Mouse (Mus musculus) left cerebral cortex, postnatal 14 days (tissue): ENCODE data around the gene Dnm3. TPM values are rescaled to one million over a fixed set of nuclear protein-coding genes. Genes with fewer than 3 reads are reported as not detected.

ENCODE experiments used
- DNase-seq, 2 experiments: peaks; one replicate each; pipeline ENCODE4 v3.0.0; 2021 to 2022; ENCODE audit warnings: low spot score in 2 of 2, mixed read lengths in 1 of 2
- intact Hi-C: fragments of 180-260 bp; cut with DNase I; formaldehyde crosslinking; loops from one replicate; pipeline ENCODE4 v1.15.1; 2025
- total RNA-seq, 2 experiments: library from RNA; stranded (reverse); gene quantifications; 2 replicates each; pipeline ENCODE4 v1.2.3; 2021

Gene Dnm3
- total RNA-seq, 2 experiments from 2014 or later, result 78.1 to 80.3 TPM

- intact Hi-C loops, result no loop called here
- no peak for DNase-seq
Measured at GRCm38 (mm10) chr1:162147554-162147953, 330.3 kb downstream of the Dnm3 start.

DNA sequence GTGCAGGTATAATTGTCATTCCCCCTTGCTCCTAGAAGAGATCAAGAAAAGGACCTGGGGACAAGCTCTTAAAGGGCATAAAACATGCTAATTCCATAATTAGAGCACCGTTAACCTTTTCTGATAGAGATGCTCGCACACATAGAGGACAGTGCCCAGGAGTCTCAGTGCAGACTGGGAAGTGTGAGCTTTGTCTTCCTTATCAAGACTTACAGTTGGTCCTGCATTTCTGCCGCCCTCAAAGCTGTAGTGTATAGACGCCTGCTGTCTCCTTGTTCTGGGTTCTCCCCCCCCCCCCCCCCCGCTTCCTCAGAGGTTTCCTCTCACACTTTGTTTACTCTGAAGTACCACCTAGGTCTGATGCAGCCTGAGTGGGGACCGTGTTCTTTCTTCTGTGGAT lies 332.1 kb downstream of the Dnm3 start:
- no peak for DNase-seq
- intact Hi-C loops, result no loop called here

GRCm38 (mm10) chr1:162144992-162145391 lies 332.8 kb downstream of the Dnm3 start:
- intact Hi-C loops, result no loop called here
- no peak for DNase-seq

DNA sequence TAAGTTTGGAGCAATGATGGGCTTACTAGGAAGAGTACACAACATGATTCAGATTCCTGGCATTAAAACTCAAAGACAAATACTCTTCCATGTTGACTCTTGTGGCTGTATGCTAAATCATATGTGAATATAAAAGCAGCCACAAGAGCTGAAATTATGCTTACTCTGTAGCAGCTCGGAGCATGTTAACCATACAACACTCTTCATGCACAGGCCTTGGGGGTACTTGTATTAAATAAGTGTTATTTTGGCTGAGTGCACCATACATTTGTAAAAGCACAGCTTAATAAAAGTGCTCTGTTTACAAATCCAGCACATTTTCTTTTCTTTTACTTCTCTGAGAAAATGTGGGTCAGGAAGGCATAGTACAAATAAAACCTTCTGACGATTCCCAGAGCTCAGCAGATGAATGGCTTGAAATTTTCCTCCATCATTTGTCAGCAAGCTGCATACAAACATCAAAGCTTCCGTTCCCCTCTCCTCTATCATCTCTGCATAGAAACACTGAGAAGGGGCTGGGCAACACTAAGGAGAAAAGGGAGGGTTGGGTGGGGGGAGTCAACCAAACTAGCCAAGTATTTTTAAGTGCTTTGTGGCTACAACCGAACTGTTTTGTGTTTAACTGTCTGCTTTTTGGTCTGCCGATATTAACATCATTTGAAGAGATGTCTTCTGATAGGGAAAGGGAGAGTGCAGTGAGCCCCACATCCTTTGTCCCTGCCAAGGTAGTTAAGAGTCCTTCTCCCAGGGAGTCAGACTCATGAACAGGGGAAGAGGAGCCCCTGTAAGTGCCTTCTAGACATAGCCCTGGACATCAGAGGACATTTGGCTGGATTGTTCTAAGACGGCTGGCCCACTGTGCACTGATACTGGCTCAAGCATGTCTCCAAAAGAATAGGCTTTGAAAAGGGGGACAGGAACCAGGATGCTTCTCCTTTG lies 333.6 kb downstream of the Dnm3 start:
- intact Hi-C loops, result no loop called here
- DNase-seq, result no peak

DNA sequence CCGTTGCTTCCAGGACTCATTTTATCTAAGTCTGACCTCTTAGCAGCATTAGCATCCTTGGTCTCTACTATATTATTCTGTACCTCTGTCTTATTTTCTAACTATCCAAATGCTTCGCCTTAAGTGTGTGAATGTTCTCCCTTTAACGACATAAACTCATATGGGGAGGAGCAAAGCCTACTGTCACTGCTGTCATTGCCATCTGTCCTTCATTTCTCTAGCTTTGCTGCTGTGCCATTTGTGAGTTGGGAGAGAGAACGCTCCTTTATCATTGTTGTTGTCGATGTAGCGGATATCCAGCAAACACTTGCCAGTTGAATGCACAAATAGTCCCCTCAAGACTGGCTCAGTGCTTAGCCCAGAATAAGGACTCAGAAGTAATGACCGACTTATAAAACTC lies 335.5 kb downstream of the Dnm3 start:
- intact Hi-C loops, result no loop called here
- DNase-seq, result no peak

GRCm38 (mm10) chr1:162136328-162136727 lies 341.5 kb downstream of the Dnm3 start:
- no peak for DNase-seq
- intact Hi-C loops, result no loop called here

DNA sequence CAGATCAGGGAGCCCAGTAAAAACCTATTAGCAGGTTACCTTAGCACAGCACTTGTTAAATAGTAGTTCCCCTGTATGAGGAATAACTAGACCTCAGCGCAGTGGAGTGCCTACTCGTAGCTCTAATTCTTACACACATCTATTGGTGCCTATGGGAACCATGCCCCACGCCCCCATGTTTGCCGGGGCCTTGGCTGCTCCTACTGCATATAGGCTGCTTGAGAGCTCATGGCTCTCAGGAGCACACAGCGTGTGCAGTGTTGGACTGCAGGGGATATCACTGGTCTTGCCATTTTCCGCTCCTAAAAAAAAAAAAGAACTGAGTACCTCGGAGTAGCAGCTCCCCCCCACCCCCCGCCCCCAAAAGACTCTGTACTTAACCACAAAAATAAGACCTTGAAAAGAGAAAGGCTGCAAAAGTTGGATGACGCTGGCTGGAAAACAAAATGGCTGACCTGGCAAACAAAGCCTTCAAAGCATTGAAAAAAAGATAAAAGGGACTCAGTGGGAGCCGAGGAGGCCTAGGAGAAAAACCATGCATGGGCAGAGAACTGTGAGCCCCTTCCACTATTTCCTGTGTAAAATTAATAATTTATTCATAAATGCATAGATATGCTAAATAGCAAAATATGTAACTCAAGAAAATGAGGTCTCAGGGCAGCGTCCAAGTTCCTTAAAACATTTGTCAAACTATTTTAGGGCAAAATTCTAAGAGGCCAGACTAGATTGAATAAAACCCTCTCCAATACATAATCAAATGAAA lies 342.2 kb downstream of the Dnm3 start:
- no peak for DNase-seq
- intact Hi-C loops, result no loop called here

- intact Hi-C loops, result no loop called here
- no peak for DNase-seq
Measured at GRCm38 (mm10) chr1:162134651-162135066, 343.2 kb downstream of the Dnm3 start.

GRCm38 (mm10) chr1:162132908-162133641 lies 344.8 kb downstream of the Dnm3 start:
- intact Hi-C loops, result no loop called here
- DNase-seq, result no peak

GRCm38 (mm10) chr1:162126856-162127792 lies 350.7 kb downstream of the Dnm3 start:
- DNase-seq, result no peak
- intact Hi-C loops, result no loop called here

- no peak for DNase-seq
- intact Hi-C loops, result no loop called here
Measured at GRCm38 (mm10) chr1:162124396-162124795, 353.4 kb downstream of the Dnm3 start.

GRCm38 (mm10) chr1:162121441-162122200 lies 356.2 kb downstream of the Dnm3 start:
- no peak for DNase-seq
- intact Hi-C loops, result no loop called here

- intact Hi-C loops, result no loop called here
- DNase-seq, result no peak
Measured at GRCm38 (mm10) chr1:162109437-162109813, 368.4 kb downstream of the Dnm3 start.

DNA sequence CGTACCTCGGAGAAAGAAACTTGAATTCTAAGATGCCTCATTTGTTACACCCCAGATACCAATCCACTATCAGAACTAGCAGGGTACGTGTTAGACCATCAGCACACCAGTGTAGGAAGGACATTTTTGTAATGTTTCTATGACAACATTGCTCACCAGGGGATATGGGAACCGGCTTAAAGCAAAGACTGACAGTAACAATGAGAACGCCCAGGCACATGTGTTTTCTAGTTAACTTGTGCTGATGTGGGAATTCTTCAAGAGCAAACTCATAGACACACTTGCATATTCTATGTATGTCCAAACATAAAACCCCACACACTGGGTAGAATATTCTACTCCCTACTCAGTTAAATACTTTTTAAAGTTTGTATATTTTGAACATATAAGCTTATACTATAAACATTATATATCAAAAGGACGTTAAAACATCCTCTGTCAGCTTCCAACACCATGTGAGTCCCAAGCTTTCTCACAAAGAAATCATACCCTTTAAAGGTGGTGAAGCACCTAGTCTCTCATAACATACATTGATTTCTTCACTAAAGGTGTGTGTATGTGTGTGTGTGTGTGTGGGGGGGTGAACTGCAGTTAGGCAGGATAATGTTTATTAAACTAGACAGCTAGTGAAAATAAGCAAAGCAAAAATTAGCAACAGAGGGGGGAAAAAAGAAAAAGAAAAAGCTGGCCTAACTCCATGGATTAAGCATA lies 369.0 kb downstream of the Dnm3 start:
- peak in 1 of 2 experiments; percentile 31 for DNase-seq
- intact Hi-C loops, result no loop called here

DNA sequence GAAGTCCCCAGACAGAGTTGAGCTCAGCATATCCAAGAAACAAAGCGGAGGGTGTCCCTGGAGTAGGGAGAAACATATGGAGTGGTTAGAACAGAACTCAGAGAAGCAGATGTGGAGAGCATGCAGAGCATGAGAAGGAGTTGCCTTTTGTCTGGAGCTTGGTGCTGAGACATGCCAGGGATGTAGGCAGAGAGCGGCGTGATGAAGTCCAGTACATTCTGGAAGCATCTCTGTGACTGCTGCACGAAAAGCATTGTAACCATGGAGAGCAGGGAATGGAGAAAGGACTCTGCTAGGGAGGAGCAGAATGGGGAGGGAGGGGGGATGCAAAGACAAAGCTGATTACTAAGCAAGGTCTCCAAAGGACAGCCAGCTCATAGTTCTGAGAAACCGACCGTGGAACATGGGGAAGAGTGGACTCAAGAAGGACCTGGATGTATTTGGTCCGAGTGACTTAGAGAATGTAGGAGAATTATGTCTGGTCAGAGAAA lies 369.6 kb downstream of the Dnm3 start:
- peak; percentile 49 to 70 for DNase-seq
- intact Hi-C loops, result no loop called here

DNA sequence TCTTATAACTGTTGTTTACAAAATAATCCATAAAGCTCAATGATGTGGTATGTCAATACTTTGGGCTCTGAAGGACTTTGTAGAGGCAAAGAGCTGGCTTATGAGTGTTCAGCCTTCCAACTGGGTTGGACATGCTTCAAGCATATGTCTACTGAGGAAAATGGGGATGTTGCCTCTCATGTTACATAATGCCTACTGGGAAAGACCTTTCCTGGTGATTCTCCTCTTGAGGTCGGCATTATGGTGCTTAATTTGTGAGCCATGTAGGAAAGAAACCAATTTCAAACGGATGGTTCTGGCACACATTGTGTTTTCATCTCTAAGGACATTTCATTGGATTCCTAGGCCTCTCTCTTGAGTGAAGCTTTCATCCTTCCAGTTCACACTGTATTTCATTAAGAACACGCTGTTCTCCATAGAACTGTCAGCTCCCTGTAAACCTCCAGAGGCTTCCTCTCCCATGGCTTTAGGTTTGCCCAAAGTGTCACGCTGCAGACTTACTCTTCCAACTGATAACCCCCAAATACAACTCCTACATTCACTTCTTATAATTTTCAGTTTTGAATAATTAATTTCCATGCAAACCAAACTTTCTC lies 370.7 kb downstream of the Dnm3 start:
- intact Hi-C loops, result no loop called here
- DNase-seq, result no peak
